In genomic region chr9:65111698-65112097, GRCm38 (mm10) we compare ENCODE assay signal across 18 mouse cellular contexts. TPM values are rescaled to one million over a fixed set of nuclear protein-coding genes. Genes with fewer than 3 reads are reported as not detected.
"Had no signal": no experiment of that assay in that cellular context is flagged by ENCODE, and none has a peak within 500 bp of the region (broad histone marks: within the 10 kb centered on the region; RNA-seq: fewer than 3 reads in every experiment).

No protein-coding gene starts in this region.

- DNase-seq: lung, adult 18-20 months; lung, embryonic 14.5 days; lung, postnatal 10 days; lung, postnatal 4 days; retina, postnatal 1 day; right cerebral cortex, adult 18-20 months; right cerebral cortex, postnatal 25 days; right cerebral cortex, postnatal 4 days; spleen, adult 18-20 months; thymus, adult 18-20 months; thymus, postnatal 14 days; thymus, postnatal 36 days had no signal

- ATAC-seq: midbrain, embryonic 13.5 days; midbrain, embryonic 15.5 days had no signal

RNA-seq across cellular contexts. Expression of gene Igdcc3, which starts 29.3 kb away (rescaled TPM):
- total RNA-seq: megakaryocyte, adult 5-6 weeks; monocyte, adult 5-6 weeks had no signal
- polyA plus RNA-seq: small intestine, adult 2 months; thymus, postnatal 0 days had no signal
